Mouse (Mus musculus): ENCODE measurements around the gene Gm11938.

Gene Gm11938

GRCm38 (mm10) chr11:99573164-99573563, 29.9 kb downstream of the Gm11938 start:
- CTCF ChIA-PET = no interaction called here

GRCm38 (mm10) chr11:99566530-99566929, 36.6 kb downstream of the Gm11938 start, which contains the start of gene Krtap3-1:
Gene Krtap3-1, minus strand, starts transcription at chr11:99566630.
- CTCF ChIA-PET = no interaction called here

GRCm38 (mm10) chr11:99562580-99562979, 40.5 kb downstream of the Gm11938 start:
- CTCF ChIA-PET = no interaction called here

DNA sequence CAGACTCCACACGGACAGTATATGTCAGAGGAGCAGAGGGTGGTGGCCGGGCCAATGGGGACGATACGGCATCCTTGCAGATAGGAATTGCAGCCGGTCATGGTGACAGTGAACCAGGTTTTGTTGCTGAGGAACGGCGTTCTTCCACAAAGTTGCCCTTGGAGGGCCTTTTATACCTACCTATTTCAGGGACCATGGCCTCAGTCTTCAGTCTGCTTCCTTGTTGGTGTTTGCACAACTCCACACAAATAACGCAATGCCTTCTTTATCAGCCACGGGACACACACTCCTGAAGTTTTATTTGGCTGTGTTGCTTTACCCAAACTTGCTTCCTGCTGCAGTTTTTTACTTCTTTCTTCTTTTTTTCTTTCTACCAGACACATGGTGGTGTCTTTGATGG, 43.7 kb downstream of the Gm11938 start, which contains the start of gene Gm11939:
Gm11939 (minus strand) TSS at position 101 of the 400 bp plus-strand sequence.
- CTCF ChIA-PET = no interaction called here

DNA sequence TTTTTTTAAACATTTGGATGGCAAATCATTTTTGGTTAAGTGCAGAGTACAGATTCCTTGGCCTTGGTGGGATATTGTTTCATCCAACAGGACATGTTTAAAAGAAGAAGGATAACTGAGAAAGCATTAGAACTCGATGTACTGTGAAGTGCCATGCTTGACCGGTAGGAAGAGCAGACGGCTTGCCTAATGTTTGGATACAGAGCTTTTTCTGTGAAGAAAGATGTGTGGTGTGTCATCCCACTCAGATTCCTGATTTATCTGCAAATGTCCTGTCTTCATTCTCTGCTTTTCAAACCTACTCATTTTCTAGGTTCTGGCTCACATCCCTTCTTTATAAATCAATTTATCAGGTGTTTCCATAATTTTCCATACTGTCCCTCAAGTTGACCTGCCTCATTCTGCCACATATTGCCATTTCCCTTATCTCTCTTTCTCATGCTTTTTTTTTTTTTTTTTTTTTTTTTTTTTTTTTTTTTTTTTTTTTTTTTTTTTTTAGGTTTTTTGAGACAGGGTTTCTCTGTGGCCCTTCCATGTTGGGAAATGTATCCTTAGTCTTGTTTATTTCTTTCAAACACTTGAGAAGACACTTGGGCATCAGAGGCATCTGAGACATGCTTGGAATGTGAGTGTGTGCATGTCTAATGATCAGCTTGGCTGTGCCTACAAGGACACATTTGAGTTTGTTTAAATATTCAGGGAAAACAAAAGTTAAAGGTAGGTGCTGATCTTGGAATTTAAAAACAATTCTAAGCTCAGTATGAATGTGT, 44.9 kb downstream of the Gm11938 start:
- CTCF ChIA-PET = no interaction called here

GRCm38 (mm10) chr11:99556753-99557152, 46.4 kb downstream of the Gm11938 start, which contains the start of gene Krtap3-2:
Gene Krtap3-2, minus strand, starts transcription at chr11:99556853.
- CTCF ChIA-PET = no interaction called here

GRCm38 (mm10) chr11:99556195-99556594, 46.9 kb downstream of the Gm11938 start:
- CTCF ChIA-PET = no interaction called here
